Mouse (Mus musculus) thymus, adult 2 months (tissue): ENCODE data around the gene Zmiz2. TPM values are rescaled to one million over a fixed set of nuclear protein-coding genes. Genes with fewer than 3 reads are reported as not detected.

Experiments
- DNase-seq: peaks from one replicate; pipeline ENCODE4 v3.0.0; 2021
- H3K27ac ChIP-seq: fragments of 200-500 bp; 2 replicates; pipeline ENCODE4 v1.5.1; 2012; ENCODE audit warnings: low read length, control low read depth; ENCODE audit not compliant: control insufficient read depth, insufficient read depth
- H3K27me3 ChIP-seq: fragments of 200-500 bp; 2 replicates; pipeline ENCODE4 v1.6.1; 2012; ENCODE audit warnings: mild to moderate bottlenecking, low read length, moderate library complexity, mixed read lengths; ENCODE audit not compliant: control insufficient read depth, insufficient read depth
- H3K36me3 ChIP-seq: fragments of 200-500 bp; 2 replicates; pipeline ENCODE4 v1.6.1; 2012; ENCODE audit warnings: mild to moderate bottlenecking, low read length, moderate library complexity; ENCODE audit not compliant: control insufficient read depth, insufficient read depth
- H3K4me1 ChIP-seq: fragments of 200-500 bp; replicated peaks from 2 replicates; pipeline ENCODE4 v1.6.1; 2012; ENCODE audit warnings: low read length; ENCODE audit not compliant: control insufficient read depth, insufficient read depth
- H3K4me3 ChIP-seq: fragments of 200-500 bp; 2 replicates; pipeline ENCODE4 v1.5.1; 2012; ENCODE audit warnings: mild to moderate bottlenecking, low read length, control low read depth, moderate library complexity; ENCODE audit not compliant: control insufficient read depth, insufficient read depth
- CTCF ChIP-seq: fragments of 200-500 bp; IDR thresholded peaks from 2 replicates; pipeline ENCODE4 v1.5.1; 2012; ENCODE audit warnings: mild to moderate bottlenecking, control low read depth, low read length, moderate library complexity, borderline replicate concordance; ENCODE audit not compliant: control insufficient read depth, poor library complexity, insufficient read depth; ENCODE audit errors: extremely low read depth
- POLR2A ChIP-seq: fragments of 200-500 bp; IDR thresholded peaks from 2 replicates; pipeline ENCODE4 v1.6.1; 2012; ENCODE audit warnings: mild to moderate bottlenecking, low read length, control low read depth, moderate library complexity; ENCODE audit not compliant: control insufficient read depth, poor library complexity, insufficient read depth; ENCODE audit errors: extremely low read depth
- WGBS: fragments of 180-500 bp; shearing (Covaris S2); methylation state at CpG from one replicate; pipeline ENCODE4 v1.1.7; 2018; 5-methylcytosine and 5-hydroxymethylcytosine counted together
- polyA plus RNA-seq: library from polyadenylated mRNA; depleted of rRNA; stranded (reverse); fragments of >200 nt; gene quantifications from 2 replicates; pipeline ENCODE4 v1.2.3, GENCODE M21; 2012; rRNA removed

The Zmiz2 gene
- 137 and 187 TPM in 2 replicates for polyA plus RNA-seq

GRCm38 (mm10) chr11:6388726-6389413, at the start of gene Zmiz2:
Gene Zmiz2, plus strand, starts transcription at chr11:6389074.
- WGBS, result 6% methylated on average over 60 of the region's 60 CpGs

GRCm38 (mm10) chr11:6345956-6346355, 42.9 kb upstream of the Zmiz2 start:
- H3K27ac ChIP-seq, result no peak overlapping the region
- H3K36me3 ChIP-seq, result peaks cover 94% of the 10 kb centered on the region
- 98% methylated on average over 4 of the region's 4 CpGs for WGBS
- no peak for TF ChIP-seq CTCF
- no peak for TF ChIP-seq POLR2A
- H3K4me3 ChIP-seq, result no peak overlapping the region
- no peak for DNase-seq
- H3K4me1 ChIP-seq, result no peaks in the 10 kb centered on the region
- no peaks in the 10 kb centered on the region for H3K27me3 ChIP-seq

More at GRCm38 (mm10) chr11:6388726-6389413, at the start of gene Zmiz2:
- Histone ChIP-seq H3K36me3 (no peaks in the 10 kb centered on the region), H3K27ac (peak within 1 kb of the TSS; percentile 83), H3K4me3 (peak within 1 kb of the TSS; percentile 79), H3K27me3 (no peaks in the 10 kb centered on the region), H3K4me1 (peaks cover 23% of the 10 kb centered on the region)
- peak; percentile 79; the same call in 1 of the 2 replicates for TF ChIP-seq POLR2A
- TF ChIP-seq CTCF, result 0 out of 2 replicates have a peak, but pooled peaks have one; percentile 29
- peak; percentile 92 for DNase-seq

- no peak overlapping the region for H3K27ac ChIP-seq
- H3K27me3 ChIP-seq, result no peaks in the 10 kb centered on the region
- no peak for DNase-seq
- TF ChIP-seq POLR2A, result no peak
- no peak for TF ChIP-seq CTCF
- peaks cover 89% of the 10 kb centered on the region for H3K36me3 ChIP-seq
- no peaks in the 10 kb centered on the region for H3K4me1 ChIP-seq
- H3K4me3 ChIP-seq, result no peak overlapping the region
- WGBS, result 93% methylated on average over 7 of the region's 7 CpGs
Observed at GRCm38 (mm10) chr11:6346966-6347365, 41.9 kb upstream of the Zmiz2 start.

- DNase-seq, result no peak
- Histone ChIP-seq H3K4me1 (no peaks in the 10 kb centered on the region), H3K4me3 (no peak overlapping the region), H3K27ac (no peak overlapping the region), H3K27me3 (no peaks in the 10 kb centered on the region), H3K36me3 (peaks cover 89% of the 10 kb centered on the region)
- no peak for TF ChIP-seq CTCF
- TF ChIP-seq POLR2A, result no peak
- 95% methylated on average over 11 of the region's 11 CpGs for WGBS
Observed at GRCm38 (mm10) chr11:6348681-6349200, 40.1 kb upstream of the Zmiz2 start.

- 94% methylated on average over 5 of the region's 5 CpGs for WGBS
- Histone ChIP-seq H3K4me1 (no peaks in the 10 kb centered on the region), H3K27me3 (no peaks in the 10 kb centered on the region), H3K4me3 (no peak overlapping the region), H3K36me3 (peaks cover 85% of the 10 kb centered on the region), H3K27ac (no peak overlapping the region)
- TF ChIP-seq POLR2A, result no peak
- TF ChIP-seq CTCF, result no peak
- no peak for DNase-seq
Observed at GRCm38 (mm10) chr11:6349586-6349985, 39.3 kb upstream of the Zmiz2 start.

- Histone ChIP-seq H3K27ac (no peak overlapping the region), H3K36me3 (peaks cover 44% of the 10 kb centered on the region), H3K27me3 (no peaks in the 10 kb centered on the region), H3K4me1 (no peaks in the 10 kb centered on the region), H3K4me3 (no peak overlapping the region)
- TF ChIP-seq POLR2A (no peak), CTCF (no peak)
- 90% methylated on average over 4 of the region's 4 CpGs for WGBS
- no peak for DNase-seq
Observed at GRCm38 (mm10) chr11:6355106-6355505, 33.8 kb upstream of the Zmiz2 start.
